Mouse (Mus musculus) G1E (cell line): Measurements from ENCODE around the gene Aurkb. TPM values are rescaled to one million over a fixed set of nuclear protein-coding genes. Genes with fewer than 3 reads are reported as not detected.

Experiments used
- ATAC-seq: 2 replicates; pipeline ENCODE4 v1.8.0; 2016; ENCODE audit warnings: mild to moderate bottlenecking; ENCODE audit not compliant: insufficient number of reproducible peaks, poor library complexity, low FRiP score, severe bottlenecking; ENCODE audit errors: extremely low read depth
- DNase-seq: peaks from one replicate; pipeline ENCODE4 v3.0.0; 2012; ENCODE audit warnings: low spot score
- H3K27me3 ChIP-seq: 2 replicates; pipeline ENCODE4 v1.6.1; 2012; ENCODE audit warnings: mild to moderate bottlenecking, low read length, inconsistent platforms; ENCODE audit not compliant: insufficient read depth
- H3K36me3 ChIP-seq: replicated peaks from 2 replicates; pipeline ENCODE3; 2012; ENCODE audit warnings: mild to moderate bottlenecking, inconsistent platforms
- H3K4me1 ChIP-seq: 2 replicates; pipeline ENCODE4 v1.6.1; 2012; ENCODE audit warnings: low read depth, low read length, inconsistent platforms, mixed read lengths; ENCODE audit not compliant: insufficient read depth
- H3K4me3 ChIP-seq: 2 replicates; pipeline ENCODE4 v1.5.1; 2012; ENCODE audit warnings: low read depth, mild to moderate bottlenecking, inconsistent platforms, low read length, moderate library complexity, mixed read lengths
- H3K9me3 ChIP-seq: replicated peaks from 2 replicates; pipeline ENCODE4 v1.6.1; 2012; ENCODE audit warnings: inconsistent platforms
- CTCF ChIP-seq: IDR thresholded peaks from 2 replicates; pipeline ENCODE4 v1.5.1; 2012; ENCODE audit warnings: low read depth, low read length, inconsistent platforms, mixed read lengths
- GATA1 ChIP-seq: IDR thresholded peaks from 2 replicates; pipeline ENCODE4 v1.6.1; 2012; ENCODE audit warnings: borderline replicate concordance, low read length, inconsistent platforms, mixed read lengths
- GATA2 ChIP-seq: IDR thresholded peaks from 2 replicates; pipeline ENCODE4 v1.6.1; 2012; ENCODE audit warnings: low read depth, low read length, inconsistent platforms, borderline replicate concordance
- POLR2AphosphoS5 ChIP-seq: IDR thresholded peaks from 2 replicates; pipeline ENCODE4 v1.6.1; 2012; ENCODE audit warnings: low read depth, low read length, inconsistent platforms; ENCODE audit not compliant: insufficient replicate concordance
- TAL1 ChIP-seq: conservative IDR thresholded peaks from 2 replicates; pipeline ENCODE4 v1.6.1; 2012; ENCODE audit warnings: low read depth, low read length, inconsistent platforms, mixed read lengths
- polyA plus RNA-seq: library from polyadenylated mRNA; stranded (reverse); fragments of >175 nt; gene quantifications from 2 replicates; pipeline ENCODE4 v1.2.3, GENCODE M21; 2012
- total RNA-seq, 2 experiments: library from RNA; stranded (forward) in 1 of 2; stranded (reverse) in 1 of 2; fragments of 200-1000 nt in 1 of 2; fragments of >200 nt in 1 of 2; fragmentation: Nextera tagmentation in 1 of 2; gene quantifications; 2 replicates each; pipeline ENCODE4 v1.2.3; 2014 to 2017

Gene Aurkb
- total and polyA plus RNA-seq, 3 experiments = 117 to 296 (median 241) TPM

DNA sequence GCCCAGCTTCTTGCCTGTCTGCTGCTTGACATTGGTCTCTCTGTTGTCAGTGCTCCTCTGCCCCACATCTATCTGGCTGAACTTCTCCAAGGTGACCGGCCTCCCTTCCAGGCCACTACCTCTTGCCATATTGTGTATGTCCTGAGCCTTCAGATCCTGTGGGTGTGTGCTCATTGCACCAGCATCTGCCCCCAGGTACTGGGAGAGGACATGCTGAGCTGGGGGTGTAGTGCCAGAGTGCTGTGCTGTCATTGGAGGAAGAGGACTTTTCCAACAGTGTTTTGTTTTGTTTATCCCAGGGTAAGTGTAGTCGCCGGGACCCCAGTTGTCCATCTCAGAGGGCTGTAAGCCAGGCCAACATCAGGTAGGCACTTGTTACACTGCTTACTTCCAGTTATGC lies 10.9 kb upstream of the Aurkb start:
- H3K36me3 ChIP-seq = peaks cover 71% of the 10 kb centered on the region
- H3K27me3 ChIP-seq = no peaks in the 10 kb centered on the region
- no peak overlapping the region for H3K4me3 ChIP-seq
- TF ChIP-seq GATA1 (no peak), TAL1 (no peak), GATA2 (no peak), CTCF (no peak), POLR2AphosphoS5 (no peak)
- H3K4me1 ChIP-seq = peaks cover 41% of the 10 kb centered on the region
- DNase-seq (no peak), ATAC-seq (no peak)
- no peaks in the 10 kb centered on the region for H3K9me3 ChIP-seq

DNA sequence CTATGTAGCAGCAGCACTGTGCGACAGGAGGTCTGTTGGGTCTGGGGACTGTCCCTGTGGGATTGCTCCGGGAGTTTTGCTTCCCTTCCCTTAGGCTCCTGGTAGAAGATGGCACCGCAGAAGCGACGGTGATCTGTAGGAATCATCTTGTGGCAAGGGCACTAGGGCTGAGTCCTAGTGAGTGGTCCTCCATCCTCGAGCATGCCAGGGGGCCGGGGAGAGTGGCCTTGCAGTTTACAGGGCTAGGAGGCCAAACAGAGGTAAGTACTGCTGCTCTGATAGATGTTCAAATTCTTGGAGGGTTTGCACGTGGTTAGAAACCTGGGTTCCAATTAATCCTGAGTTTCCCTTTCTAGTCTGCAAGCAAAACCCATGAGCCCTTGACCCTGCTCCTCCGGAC lies 10.0 kb upstream of the Aurkb start:
- H3K36me3 ChIP-seq = peaks cover 62% of the 10 kb centered on the region
- TF ChIP-seq TAL1 (no peak), POLR2AphosphoS5 (no peak), CTCF (no peak), GATA2 (no peak), GATA1 (no peak)
- DNase-seq = no peak
- H3K27me3 ChIP-seq = no peaks in the 10 kb centered on the region
- no peaks in the 10 kb centered on the region for H3K9me3 ChIP-seq
- H3K4me1 ChIP-seq = peaks cover 44% of the 10 kb centered on the region
- H3K4me3 ChIP-seq = no peak overlapping the region
- no peak for ATAC-seq

DNA sequence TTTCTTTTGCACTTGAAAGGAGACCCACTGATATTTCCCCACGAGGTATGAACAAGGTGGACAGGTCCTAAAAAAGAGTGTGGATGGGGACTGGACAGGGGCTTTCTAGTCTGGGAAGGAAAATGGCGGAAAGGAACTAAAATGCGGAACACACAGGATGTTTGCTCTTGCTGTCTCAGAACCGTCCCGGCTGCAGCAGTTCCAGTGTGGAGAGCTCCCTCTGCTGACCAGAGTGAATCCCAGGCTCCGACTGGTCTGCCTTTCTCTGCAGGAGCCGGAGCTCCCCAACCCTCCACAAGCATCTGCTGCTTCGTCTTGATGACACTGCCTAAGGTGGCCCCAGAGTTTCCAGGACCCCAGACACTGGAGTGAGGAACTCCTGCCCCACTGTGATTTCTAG lies 9.6 kb upstream of the Aurkb start:
- Histone ChIP-seq H3K36me3 (peaks cover 58% of the 10 kb centered on the region), H3K4me3 (no peak overlapping the region; the same call in 1 of the 2 replicates), H3K9me3 (no peaks in the 10 kb centered on the region), H3K27me3 (no peaks in the 10 kb centered on the region), H3K4me1 (peaks cover 47% of the 10 kb centered on the region)
- peak; percentile 52; the same call in 1 of the 2 replicates for ATAC-seq
- peak; percentile 71 for DNase-seq
- TF ChIP-seq GATA1 (no peak), CTCF (peak; percentile 70)

DNA sequence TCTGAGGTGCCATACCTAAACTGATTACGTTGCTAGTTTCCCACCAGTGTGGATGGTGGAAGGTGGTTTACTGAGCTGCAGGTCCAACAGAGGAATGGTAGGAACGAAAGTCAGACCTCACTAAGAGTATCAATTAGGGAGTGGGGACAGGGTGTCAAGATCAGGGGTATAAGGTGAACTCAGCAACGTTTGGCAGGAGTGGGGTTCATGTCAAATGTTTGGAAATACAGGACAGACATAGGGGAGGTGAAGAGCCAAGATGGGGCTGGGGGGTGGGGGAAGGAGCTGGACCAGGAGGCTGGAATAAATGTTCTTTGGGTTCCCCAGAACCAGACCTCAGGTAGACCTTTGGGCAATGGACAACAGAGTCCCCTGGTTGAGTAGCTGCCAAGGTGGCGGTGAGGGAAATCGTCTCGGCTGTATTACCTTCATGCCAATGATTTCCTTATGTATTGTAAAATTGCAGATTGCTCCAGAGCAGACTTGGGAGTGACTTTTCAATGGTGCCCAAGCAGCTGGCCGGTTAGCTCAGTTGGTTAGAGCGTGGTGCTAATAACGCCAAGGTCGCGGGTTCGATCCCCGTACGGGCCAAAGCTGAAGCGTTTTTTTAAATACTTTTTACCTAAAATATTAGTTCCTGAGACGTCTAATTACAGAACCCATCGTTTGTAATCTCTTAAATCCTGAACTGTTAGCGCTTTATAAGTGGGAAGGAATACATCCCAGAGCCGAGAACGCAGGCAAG lies 8.8 kb upstream of the Aurkb start:
- peak overlapping the region; percentile 73 for H3K4me3 ChIP-seq
- no peaks in the 10 kb centered on the region for H3K9me3 ChIP-seq
- H3K27me3 ChIP-seq = no peaks in the 10 kb centered on the region
- peaks cover 50% of the 10 kb centered on the region for H3K36me3 ChIP-seq
- peaks cover 50% of the 10 kb centered on the region for H3K4me1 ChIP-seq
- ATAC-seq = no peak
- TF ChIP-seq POLR2AphosphoS5 = no peak
- no peak for TF ChIP-seq TAL1
- no peak for TF ChIP-seq GATA2
- no peak for TF ChIP-seq CTCF
- no peak for TF ChIP-seq GATA1
- no peak for DNase-seq

DNA sequence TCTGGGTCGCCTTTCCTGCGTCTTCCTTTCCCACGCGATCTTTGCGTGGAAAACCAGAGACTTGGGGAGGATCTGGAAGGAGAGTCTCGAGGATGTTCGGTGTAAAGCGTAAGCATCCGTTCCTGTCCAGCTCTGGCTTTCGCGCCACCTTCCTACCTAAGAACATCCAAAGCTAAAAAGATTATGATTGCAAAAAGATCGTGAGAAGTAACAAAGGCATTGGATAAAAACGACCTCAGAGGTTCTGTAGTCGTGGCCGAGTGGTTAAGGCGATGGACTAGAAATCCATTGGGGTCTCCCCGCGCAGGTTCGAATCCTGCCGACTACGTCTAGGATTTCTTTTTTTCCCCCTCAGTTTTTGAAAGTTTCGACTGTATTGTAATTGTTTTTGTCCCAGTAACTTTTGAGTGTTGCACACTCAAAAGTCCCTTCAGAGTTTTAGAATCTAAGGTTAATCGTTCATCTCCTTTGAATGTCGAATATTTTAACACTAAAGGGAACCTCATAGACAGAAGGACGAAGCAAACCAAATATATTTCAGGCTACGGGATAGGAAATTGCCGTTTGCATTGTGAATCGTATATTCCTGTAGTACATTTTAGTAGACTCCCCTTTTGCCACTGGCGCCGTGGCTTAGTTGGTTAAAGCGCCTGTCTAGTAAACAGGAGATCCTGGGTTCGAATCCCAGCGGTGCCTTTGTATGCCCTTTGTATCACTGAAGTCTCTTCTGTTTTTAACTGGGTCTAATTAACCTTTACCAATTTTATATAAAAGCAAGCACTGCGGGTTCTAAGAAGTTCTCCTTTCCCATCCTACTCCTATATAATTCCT lies 8.0 kb upstream of the Aurkb start:
- TF ChIP-seq TAL1 (no peak), POLR2AphosphoS5 (no peak), CTCF (no peak), GATA2 (no peak), GATA1 (no peak)
- Histone ChIP-seq H3K9me3 (no peaks in the 10 kb centered on the region), H3K4me3 (peak overlapping the region; percentile 73), H3K36me3 (peaks cover 43% of the 10 kb centered on the region), H3K27me3 (no peaks in the 10 kb centered on the region), H3K4me1 (peaks cover 50% of the 10 kb centered on the region)
- no peak for DNase-seq
- no peak for ATAC-seq

DNA sequence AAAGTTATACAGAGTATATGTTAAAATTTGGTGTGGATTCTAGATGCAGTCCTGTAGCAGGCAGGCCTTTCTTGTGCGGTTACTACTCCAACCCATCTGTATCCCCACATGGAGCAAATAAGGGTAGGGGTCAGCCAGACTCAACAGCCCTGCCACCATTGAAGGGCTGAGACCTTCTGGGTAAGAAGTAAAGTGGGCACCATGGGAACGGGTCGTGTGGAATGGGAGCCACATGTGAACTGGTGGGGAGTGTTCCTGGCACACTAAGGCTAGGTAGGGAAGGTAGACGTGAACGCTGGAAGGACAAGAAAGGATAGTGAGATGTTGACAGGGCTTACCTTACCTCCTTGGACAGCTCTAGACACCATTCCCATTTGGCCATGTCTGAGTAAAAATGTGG lies 7.3 kb upstream of the Aurkb start:
- TF ChIP-seq GATA1 (no peak), GATA2 (no peak)
- peaks cover 36% of the 10 kb centered on the region for H3K36me3 ChIP-seq
- H3K9me3 ChIP-seq = no peaks in the 10 kb centered on the region
- DNase-seq = no peak
- no peak for ATAC-seq
- no peaks in the 10 kb centered on the region for H3K27me3 ChIP-seq
- peaks cover 50% of the 10 kb centered on the region for H3K4me1 ChIP-seq
- peak overlapping the region; percentile 11; the same call in 1 of the 2 replicates for H3K4me3 ChIP-seq
